Mouse (Mus musculus) cerebellum, adult 18-20 months (tissue): ENCODE measurements at regions not wholly inside any gene's neighbourhood (a gene's known extent, or its start where the extent isn't known, plus 50 kb on each side); places are given as distances from the start of the nearest gene placed in this dataset.
A peak's percentile ranks its signal among the peaks of the same experiment; 100 is the strongest.

Experiments
- DNase-seq, 2 experiments: peaks; one replicate each; pipeline ENCODE4 v3.0.0; 2021

DNA sequence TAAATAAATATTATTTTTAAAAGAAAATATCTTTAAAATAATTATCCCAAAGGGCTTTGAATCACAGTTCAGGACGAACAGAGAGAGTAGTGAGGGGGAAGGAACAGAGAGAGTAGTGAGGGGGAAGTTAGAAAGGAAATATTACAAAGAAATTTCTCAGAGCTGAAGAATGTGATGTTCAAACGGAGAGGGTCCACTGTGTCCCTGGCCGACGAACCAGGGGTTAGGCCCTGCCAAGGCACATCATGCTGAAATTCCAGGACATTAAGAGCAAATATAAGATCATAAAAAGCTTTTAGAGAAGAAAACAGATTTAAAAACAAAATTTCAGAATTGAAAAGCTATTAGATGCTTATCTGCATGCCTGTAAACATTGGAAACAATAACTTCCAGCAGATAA, 61.6 kb downstream of the Skor1 start:
- DNase-seq, result no peak

- no peak for DNase-seq
These were observed 62.1 kb downstream of the Skor1 start for GRCm38 (mm10) chr9:63086671-63087070.

DNA sequence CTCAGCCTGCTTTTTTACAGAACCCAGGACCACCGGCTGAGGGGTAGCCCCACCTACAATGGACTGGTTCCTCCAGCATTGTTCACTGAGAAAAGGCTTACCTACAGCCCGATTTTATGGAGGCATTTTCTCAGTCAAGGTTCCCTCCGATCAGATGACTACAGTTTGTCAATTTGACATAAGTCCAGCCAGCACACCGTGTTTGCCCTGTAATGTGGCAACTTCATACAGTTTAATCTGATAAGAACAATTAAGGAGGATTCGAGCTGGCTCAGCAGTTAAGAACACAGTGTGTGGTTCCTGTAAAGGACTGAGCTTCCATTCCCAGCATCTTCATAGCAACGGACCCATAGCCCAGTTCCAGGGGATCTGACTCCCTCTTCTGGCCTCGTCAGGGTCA, 65.9 kb downstream of the Skor1 start:
- no peak for DNase-seq

- DNase-seq, result no peak
These were observed 66.5 kb downstream of the Skor1 start for GRCm38 (mm10) chr9:63082311-63082710.

GRCm38 (mm10) chr9:63080406-63080805, 68.4 kb downstream of the Skor1 start:
- DNase-seq, result no peak

- no peak for DNase-seq
These were observed 73.5 kb downstream of the Skor1 start for GRCm38 (mm10) chr9:63075252-63075651.

- DNase-seq, result no peak
These were observed 74.0 kb downstream of the Skor1 start for GRCm38 (mm10) chr9:63074803-63075202.

GRCm38 (mm10) chr9:63074023-63074750, 74.6 kb downstream of the Skor1 start:
- no peak for DNase-seq

DNA sequence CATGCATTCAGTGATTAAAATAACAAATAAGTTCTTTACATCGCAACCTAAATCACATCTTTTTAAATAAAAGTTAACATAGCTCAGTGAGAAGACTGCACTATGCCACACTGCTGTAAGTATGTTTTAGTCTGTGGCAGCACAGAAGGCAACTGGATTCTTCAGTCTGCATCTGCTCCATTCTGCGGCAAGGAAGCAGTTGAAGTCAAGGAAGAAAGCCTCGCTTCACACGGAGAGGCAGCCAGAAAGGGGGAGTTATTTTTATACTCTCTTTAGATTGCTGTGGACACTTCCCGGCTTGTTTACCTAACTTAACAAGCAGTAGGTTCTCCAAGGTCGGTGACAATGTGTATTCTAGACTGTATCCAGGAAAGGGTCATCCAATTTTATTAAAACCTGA, 77.7 kb downstream of the Skor1 start:
- no peak for DNase-seq

DNA sequence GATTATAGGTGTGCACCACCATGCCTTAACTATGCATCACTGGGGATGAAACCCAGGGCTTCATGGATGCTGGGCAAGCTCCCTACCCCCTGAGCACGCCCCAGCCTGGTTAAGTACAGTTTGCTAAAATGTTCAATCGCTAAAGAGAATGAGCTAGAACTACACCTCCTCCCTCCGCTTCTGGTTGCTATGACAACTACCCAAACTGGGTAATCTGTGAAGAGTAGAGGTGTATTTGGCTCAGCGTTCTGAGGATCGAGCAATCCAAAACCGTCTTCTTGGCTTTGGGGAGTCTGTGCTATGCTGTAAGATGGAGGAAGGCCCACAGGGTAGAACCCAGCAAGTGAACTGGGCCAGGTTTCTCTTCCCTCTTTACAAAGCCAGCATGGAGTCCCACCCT, 78.8 kb downstream of the Skor1 start:
- no peak for DNase-seq

DNA sequence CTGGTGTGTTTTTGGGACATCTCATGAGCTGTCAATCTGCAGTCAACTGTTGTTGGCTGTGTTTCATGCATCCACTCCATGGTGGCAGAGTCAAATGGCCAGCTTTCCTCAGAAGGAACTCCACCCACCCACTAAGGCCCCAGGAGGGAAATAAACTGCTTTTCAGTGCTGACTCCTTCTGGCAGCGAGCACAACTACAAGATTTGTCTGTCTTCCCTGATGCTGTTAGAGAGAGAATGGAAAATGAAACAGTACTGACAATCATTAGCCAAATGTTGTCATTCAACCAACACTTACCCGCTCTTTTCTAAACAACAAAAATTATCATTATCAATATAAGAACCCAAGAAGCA, 79.3 kb upstream of the Pias1 start:
- DNase-seq, result no peak

- DNase-seq, result no peak
These were observed 78.8 kb upstream of the Pias1 start for GRCm38 (mm10) chr9:63066384-63067053.

DNA sequence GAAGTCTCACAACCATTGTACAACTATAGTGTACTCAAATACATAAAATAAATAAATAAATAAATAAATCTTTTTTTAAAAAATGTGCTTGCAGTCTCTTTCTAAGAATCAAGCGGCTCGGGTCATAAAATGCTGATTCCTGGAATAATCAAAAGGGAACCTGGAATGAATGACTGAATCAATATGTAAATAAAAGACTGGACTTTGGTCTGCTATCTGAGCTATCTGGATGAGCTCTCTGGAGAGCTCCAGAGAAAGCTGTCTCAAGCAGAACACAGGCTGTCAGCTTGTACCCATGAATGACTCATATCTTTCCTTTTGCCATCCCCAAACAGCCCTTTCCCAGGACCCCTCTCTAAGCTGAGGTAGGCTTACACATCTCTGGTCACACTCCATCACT, 75.8 kb upstream of the Pias1 start:
- DNase-seq, result no peak

GRCm38 (mm10) chr9:63060740-63061139, 73.0 kb upstream of the Pias1 start:
- DNase-seq, result no peak

DNA sequence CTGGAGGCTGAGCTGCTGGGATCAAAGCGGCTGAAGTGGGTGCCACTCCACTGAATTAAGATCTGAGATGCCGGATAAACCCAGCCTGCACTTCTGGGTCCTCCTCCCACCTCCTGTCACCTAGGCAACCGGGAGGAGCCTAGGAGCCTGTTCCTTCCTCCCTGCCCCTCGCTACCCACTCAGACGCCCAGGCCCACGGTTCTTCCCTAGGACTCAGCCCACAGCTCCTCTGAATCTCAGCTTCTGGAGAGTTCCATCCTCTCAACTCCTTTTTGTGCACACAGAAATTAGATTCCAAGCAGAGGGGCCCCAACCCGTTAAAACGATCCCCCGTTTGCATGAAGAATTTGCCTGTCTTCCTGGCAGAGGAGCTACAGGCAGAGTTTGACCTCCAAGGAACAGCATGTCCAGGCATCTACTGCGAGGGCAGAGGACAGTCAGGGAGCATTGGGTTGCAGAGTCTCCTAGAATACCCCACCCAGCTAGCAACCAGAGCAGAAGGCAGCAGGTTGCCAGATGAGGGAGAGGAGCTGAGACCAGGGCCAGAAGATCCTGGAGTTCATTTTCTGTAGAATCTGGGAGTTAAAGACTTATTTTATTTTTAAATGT, 71.6 kb upstream of the Pias1 start:
- peak; percentile 18 to 29 for DNase-seq

DNA sequence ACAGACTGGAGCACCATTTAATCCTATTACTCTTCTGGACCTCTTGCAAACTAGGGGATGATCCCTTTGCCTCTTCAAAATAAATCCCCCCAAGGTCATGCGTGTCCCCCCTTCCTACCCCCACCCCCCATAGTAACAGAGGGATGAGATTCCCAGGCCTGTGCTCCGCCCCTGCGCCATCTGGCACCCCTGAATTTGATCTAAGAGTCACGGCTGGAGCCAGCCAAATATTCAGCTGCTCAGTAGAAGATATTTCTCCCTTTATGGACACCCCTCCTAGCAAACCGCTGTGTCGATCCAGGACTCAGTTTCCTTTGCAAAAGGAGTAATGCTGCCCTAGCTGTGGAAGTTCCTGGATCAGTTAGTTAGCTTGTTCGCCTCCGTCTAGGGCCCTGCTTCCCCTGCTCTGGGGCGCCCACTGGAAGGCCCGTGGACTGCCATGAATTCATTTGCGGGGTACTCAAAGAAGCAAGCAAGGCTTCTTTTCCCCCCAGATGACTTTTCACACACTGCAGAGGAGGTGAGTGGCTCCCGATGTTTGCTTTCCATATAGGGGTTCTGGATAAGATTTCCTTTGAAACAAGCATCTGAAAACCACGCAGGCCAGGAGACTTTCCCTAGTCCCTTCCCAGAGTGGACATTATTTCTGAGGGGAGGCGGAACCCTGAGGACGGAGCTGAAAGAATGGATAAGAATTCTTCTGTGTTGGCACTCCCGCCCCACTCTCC, 70.9 kb upstream of the Pias1 start:
- no peak for DNase-seq

DNA sequence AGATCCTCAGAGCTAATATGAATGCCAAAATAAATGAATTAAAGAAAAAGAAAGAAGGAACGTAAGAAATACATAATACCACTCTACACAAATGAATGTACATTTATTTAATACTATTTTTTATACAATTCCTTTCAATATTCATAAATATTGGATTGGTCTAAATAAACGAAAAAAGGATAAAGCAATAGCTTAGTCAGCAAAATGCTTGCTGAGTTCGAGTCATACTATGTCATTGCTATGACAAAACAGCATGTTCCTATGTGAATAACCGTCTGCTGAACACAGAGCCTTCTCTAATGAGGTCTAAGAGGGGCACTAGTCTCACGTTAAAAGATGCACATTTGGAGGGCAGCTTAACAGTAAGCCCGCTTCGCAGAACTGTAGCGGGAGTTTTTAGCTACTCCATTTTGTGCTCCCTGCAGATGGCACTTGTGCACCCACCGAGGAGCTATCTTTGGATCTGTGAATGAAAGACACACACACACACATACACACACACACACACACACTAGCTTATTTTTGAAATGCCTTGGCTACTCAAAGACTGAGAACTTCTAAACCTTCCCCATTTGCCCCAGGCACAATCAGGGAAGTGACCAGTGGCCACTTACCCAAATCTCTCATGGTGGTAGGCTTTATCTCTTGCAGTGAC, 69.1 kb upstream of the Pias1 start:
- DNase-seq, result no peak

GRCm38 (mm10) chr9:63052181-63052580, 64.5 kb upstream of the Pias1 start:
- DNase-seq, result no peak

DNA sequence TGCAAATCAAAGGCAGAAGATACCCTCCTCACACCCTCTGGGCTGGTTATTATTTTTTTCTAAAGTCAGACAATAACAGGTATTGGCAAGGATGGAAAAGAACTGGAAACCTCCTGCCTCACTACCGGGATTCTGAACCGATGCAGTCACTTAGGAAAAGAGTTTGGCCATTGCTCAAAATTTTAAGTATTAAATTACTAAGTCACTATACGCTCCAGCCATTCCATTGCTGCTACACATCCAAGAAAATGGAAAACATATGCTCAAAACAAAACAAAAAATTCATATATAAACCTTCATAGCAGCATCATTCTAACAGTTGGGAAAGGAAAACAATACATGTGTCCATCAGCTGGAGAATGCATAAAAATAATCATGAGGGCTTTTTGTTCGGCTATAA, 63.9 kb upstream of the Pias1 start:
- DNase-seq, result no peak

- DNase-seq, result no peak
These were observed 61.6 kb upstream of the Pias1 start for GRCm38 (mm10) chr9:63049290-63049689.

- no peak for DNase-seq
These were observed 59.3 kb upstream of the Pias1 start for GRCm38 (mm10) chr9:63046981-63047380.

GRCm38 (mm10) chr9:63045531-63045930, 57.8 kb upstream of the Pias1 start:
- DNase-seq, result no peak

DNA sequence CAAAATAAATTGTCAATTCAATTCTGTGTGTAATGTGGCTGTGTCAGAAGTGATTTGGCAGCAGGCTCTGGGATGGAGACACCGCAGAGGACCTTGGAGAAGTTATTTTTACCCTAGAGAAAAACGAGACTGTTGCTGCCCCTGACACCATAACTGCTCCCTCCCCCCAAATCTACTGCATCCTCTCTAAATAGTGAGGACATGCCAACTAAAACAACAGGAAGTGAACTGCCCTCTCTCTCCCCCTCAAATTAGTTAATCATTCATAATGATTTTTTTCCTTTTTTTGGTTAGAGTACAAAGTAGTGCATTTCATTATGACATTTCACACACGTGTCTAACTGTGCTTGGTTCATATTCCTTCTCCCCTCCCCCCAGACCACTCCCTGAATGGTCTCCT, 55.6 kb upstream of the Pias1 start:
- DNase-seq, result no peak
